Mouse (Mus musculus) c-Kit-positive CD71-negative TER-119-negative erythroid progenitor cells, embryonic 14.5 days (primary cell): ENCODE results near the gene Elavl1.

Source experiments
- DNase-seq: peaks from one replicate; pipeline ENCODE4 v3.0.0-alpha.2; 2013; ENCODE audit warnings: low read depth

The Elavl1 gene

DNA sequence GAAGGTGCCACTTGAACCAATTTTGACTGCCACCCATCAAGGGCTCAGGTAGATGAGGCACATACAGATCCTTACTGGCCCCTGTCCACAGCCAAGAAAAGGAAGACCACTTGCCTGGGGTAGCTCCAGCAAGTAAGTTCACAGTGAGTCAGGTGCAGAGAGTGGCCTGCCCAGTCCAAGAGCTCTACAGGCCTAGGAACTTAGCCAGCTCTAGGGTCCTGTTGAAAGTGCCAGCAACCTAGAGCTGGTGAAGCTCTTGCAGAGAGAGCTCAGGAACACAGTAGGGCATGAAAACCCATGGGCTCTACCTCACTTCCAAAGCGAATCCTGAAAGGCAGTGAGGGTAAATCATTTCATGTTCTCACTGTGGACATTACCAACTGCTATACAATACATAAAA, 4.8 kb downstream of the Elavl1 start:
- no peak for DNase-seq

- no peak for DNase-seq
Observed at GRCm38 (mm10) chr8:4319573-4319872, 5.7 kb downstream of the Elavl1 start.

GRCm38 (mm10) chr8:4318796-4319572, 6.2 kb downstream of the Elavl1 start:
- DNase-seq, result no peak

DNA sequence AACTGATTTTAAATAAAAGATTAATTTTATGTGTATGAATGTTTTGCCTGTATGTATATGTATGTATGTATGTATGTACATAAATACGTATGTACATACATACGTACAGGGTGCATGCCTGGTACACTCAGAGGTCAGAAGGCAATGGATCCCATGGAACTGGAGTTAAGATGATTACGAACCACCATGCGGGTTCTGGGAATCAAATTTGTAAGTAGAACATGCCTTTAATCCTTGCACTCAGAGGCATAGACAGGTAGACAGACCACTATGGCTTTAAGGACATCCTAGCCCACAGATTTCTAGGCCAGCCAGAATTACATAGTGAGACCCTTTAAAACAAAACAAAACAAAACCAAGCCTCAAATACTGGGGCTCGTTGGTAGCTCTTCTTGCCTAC, 7.1 kb downstream of the Elavl1 start:
- no peak for DNase-seq

GRCm38 (mm10) chr8:4314852-4315251, 10.4 kb downstream of the Elavl1 start:
- DNase-seq, result no peak

DNA sequence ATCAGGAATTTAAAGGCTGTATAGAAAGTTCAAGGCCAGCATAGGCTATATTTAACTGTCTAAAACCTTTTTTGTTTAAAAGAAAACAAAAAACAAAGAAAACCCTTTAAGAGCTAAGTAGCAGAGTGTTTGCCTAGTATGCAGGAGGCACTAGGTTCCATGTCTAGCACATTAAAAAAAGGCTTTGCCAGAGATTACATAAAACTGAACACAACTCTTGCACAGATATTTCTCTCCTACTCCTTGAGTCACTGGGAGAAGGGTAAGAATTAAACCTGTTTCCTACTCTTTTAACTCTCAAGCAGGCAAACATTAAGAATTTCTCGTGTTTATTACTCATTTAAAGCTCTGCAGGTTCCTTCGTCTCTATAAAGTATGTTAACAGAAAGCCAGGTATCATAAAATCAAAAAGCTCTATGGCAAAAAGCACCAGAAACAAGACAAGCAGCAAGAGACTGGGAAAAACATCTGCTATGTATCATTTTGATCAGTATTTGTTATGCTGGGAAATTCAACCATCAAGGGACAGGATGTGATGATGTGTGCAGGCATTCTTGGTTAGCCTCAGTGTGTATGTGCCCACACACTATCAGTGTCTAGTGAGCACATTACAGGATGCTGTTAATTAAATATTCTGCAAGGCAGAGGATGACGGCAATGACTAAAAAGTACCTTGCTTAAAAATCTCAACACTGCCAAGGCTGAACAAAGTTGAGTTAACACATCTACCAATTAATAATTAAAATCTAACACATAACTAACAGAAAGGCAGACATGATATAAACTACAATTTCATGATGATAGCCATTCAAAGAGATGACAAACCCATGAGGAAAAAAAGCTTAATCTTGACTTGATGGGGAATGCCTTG, 11.7 kb downstream of the Elavl1 start:
- no peak for DNase-seq

GRCm38 (mm10) chr8:4312104-4312503, 13.1 kb downstream of the Elavl1 start:
- no peak for DNase-seq

GRCm38 (mm10) chr8:4305838-4306237, 19.4 kb downstream of the Elavl1 start:
- DNase-seq, result no peak

GRCm38 (mm10) chr8:4304124-4304547, 21.1 kb downstream of the Elavl1 start:
- DNase-seq, result no peak

- no peak for DNase-seq
Observed at GRCm38 (mm10) chr8:4297822-4298221, 27.4 kb downstream of the Elavl1 start.

DNA sequence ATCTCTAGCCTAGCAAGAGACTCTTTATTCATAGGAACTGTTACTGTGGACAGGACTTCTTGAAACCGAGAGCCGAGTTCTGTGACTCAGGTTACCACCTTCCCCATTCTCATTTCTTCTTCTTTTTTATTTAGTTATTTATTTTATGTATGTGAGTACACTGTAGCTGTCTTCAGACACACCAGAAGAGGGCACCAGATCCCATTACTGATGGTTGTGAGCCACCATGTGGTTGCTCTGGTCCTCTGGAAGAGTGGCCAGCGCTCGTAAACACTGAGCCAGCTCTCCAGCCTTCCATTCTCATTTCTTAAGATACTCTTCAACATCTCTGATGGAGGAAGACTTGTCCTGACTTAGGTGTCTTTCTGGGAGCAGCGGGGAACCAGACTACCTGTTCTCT, 32.5 kb downstream of the Elavl1 start:
- no peak for DNase-seq

DNA sequence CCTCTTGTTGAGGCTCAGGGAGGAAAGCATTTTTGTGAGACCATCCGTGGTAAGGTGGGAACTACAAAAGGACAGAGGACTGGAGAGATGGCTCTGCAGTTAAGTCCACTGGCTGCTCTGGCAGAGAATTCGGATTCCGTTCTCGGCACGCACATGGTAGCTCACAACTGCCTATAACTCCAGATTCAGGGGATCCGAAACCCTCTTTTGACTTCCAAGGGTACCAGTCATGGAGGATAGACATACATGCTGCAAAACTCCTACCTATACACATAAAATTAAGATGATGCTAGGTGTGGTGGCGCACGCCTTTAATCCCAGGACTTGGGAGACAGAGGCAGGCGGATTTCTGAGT, 49.1 kb downstream of the Elavl1 start:
- DNase-seq, result no peak

- DNase-seq, result peak; percentile 93
Observed at GRCm38 (mm10) chr8:4275275-4276110, 49.7 kb downstream of the Elavl1 start, which contains the start of gene Timm44. Gene Timm44 (minus strand): TSS chr8:4275913.

DNA sequence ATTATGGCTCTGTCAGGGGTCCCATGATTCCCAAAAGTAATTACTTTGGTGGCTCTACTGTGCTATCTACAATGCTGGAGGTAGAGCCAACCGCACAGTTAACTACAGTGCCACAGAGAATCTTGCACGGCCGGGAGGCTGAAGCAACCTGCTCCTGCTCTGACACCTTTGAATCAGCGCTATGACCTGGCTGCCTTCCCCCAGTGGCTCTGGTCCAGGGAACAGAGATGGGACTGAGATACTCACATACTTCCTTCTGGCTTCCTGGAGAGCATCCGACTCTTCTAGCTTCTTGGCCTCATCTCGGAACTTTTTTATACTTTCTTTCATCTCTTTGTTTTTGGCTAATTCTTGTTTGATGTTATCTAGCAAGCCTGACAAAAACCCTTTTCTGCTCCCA, 55.6 kb downstream of the Elavl1 start:
- DNase-seq, result no peak

DNA sequence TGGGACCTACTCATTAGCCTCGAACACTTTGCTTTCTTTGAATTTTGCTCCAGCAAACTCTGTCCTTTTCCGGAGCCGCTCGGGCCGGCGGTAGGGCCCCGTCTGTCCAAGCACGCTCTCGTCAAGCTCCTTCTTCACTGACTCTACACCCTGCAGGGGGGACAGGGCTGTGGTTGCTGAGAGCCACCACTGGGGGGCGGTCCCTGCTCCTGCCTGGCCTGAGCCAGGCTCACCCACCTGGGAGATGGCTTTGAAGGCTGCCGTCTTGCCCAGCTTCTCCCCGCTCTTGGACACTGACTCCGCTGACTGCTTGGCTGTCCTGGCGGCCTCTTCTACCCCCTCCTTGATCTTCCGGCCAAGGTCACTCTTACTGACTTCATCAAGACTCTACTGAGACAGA, 57.6 kb downstream of the Elavl1 start:
- no peak for DNase-seq

GRCm38 (mm10) chr8:4265160-4265914, 59.9 kb downstream of the Elavl1 start:
- DNase-seq, result no peak

DNA sequence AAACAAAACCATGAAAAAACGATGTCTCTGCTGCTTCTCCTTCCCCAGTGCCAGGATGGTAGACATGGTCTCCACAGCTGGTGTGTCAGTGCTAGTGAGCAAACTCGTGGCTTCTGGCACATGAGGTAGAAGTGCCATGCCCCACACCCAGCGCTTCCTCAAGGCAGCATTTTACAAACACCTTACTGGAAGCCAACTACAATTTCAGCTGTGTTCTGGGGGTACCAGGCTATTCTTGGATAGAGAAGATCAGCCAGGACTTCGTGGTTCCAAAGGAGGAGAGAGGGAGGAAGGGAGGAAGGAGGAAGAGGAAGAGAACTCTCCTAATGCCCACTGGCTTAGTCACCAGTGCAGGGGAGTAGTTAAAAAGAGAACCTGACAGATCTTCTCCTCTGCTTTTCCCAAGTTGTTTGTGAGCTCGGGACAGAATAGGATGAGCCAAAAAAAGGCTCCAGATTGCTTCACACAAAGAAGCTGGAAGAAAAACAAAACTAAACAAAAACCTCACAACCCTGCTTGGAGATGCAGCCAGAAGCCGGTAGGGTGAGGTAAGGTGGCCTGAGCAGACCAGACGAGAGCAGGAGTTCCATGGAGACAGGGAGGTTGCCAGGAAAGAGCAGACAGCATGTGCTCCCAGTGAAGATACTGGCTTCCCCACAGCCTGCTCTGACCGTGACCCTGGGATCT, 62.0 kb downstream of the Elavl1 start:
- no peak for DNase-seq

DNA sequence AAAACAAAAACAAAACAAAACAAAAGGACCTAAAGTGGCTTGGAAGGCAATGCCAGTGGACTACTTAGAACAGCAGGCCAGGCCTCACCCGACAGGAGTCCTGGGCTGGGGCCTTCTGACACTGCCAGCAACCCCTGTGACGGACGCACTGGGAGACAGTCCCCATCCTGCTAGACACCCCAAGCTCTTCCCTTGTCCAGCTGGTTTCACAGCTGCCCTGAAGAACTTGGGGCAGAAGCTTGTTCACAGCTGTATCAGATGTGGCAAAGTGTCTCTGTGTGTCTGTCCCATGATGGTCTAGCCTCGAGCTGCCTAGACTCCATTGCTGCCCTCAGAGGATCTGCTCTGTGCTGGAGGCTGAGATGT, 65.4 kb downstream of the Elavl1 start:
- no peak for DNase-seq

- DNase-seq, result peak; percentile 85
Observed at GRCm38 (mm10) chr8:4259125-4259804, 65.9 kb downstream of the Elavl1 start, which contains the start of gene Ctxn1. Gene Ctxn1 (minus strand): TSS chr8:4259274.

- no peak for DNase-seq
Observed at GRCm38 (mm10) chr8:4258678-4259077, 66.5 kb downstream of the Elavl1 start.

DNA sequence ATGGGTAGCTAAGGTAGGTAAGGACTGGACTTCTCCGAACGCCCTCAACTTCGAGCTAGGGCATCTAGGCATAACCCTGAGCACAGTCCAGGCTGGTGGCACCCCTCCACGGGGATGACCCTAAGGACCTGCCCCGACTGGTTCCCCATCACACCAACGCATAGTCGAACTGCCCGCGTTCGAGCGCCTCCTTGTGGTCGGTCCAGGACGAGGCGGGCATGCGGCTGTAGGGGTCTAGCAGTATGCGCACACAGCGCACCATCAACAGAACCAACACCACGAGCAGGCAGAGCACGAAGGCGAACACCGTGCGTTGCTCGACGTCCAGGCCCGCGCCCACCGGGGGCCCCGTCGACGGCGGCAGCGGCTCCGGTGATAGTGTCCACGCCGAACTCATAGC, 67.0 kb downstream of the Elavl1 start:
- DNase-seq, result peak; percentile 59
